Mouse (Mus musculus): ENCODE results near the gene Shkbp1.

The Shkbp1 gene

GRCm38 (mm10) chr7:27310306-27310705, 45.5 kb downstream of the Shkbp1 start:
- no peak for DNase-seq (ENCODE audit: low spot score)

- no peak for DNase-seq (ENCODE audit: low spot score)
These were observed 46.0 kb downstream of the Shkbp1 start for GRCm38 (mm10) chr7:27309832-27310231.

- DNase-seq (ENCODE audit: low spot score): no peak
These were observed 46.8 kb downstream of the Shkbp1 start for GRCm38 (mm10) chr7:27308821-27309549.

- DNase-seq (ENCODE audit: low spot score): no peak
These were observed 48.3 kb downstream of the Shkbp1 start for GRCm38 (mm10) chr7:27307551-27307950.

- DNase-seq (ENCODE audit: low spot score): no peak
These were observed 49.4 kb downstream of the Shkbp1 start for GRCm38 (mm10) chr7:27306161-27307160.

GRCm38 (mm10) chr7:27305091-27305730, 50.6 kb downstream of the Shkbp1 start:
- no peak for DNase-seq (ENCODE audit: low spot score)

GRCm38 (mm10) chr7:27302172-27302571, 53.6 kb downstream of the Shkbp1 start:
- DNase-seq (ENCODE audit: low spot score): peak; percentile 57

GRCm38 (mm10) chr7:27300801-27301200, 55.0 kb downstream of the Shkbp1 start:
- no peak for DNase-seq (ENCODE audit: low spot score)

GRCm38 (mm10) chr7:27300351-27300750, 55.5 kb downstream of the Shkbp1 start:
- no peak for DNase-seq (ENCODE audit: low spot score)

GRCm38 (mm10) chr7:27298816-27299215, 57.0 kb downstream of the Shkbp1 start:
- no peak for DNase-seq (ENCODE audit: low spot score)

- DNase-seq (ENCODE audit: low spot score): no peak
These were observed 57.7 kb downstream of the Shkbp1 start for GRCm38 (mm10) chr7:27298033-27298610.

- no peak for DNase-seq (ENCODE audit: low spot score)
These were observed 59.3 kb downstream of the Shkbp1 start for GRCm38 (mm10) chr7:27296518-27296917.

- no peak for DNase-seq (ENCODE audit: low spot score)
These were observed 59.9 kb downstream of the Shkbp1 start for GRCm38 (mm10) chr7:27295956-27296355.
